Mouse (Mus musculus): Measurements from ENCODE around the gene H2afv. TPM values are rescaled to one million over a fixed set of nuclear protein-coding genes. Genes with fewer than 3 reads are reported as not detected.
A peak's percentile ranks its signal among the peaks of the same experiment; 100 is the strongest.

Gene H2afv
- 116 and 120 TPM in 2 replicates for polyA plus RNA-seq (2015; fragmentation: Nextera tagmentation; extraction: Ambion mirVana)

DNA sequence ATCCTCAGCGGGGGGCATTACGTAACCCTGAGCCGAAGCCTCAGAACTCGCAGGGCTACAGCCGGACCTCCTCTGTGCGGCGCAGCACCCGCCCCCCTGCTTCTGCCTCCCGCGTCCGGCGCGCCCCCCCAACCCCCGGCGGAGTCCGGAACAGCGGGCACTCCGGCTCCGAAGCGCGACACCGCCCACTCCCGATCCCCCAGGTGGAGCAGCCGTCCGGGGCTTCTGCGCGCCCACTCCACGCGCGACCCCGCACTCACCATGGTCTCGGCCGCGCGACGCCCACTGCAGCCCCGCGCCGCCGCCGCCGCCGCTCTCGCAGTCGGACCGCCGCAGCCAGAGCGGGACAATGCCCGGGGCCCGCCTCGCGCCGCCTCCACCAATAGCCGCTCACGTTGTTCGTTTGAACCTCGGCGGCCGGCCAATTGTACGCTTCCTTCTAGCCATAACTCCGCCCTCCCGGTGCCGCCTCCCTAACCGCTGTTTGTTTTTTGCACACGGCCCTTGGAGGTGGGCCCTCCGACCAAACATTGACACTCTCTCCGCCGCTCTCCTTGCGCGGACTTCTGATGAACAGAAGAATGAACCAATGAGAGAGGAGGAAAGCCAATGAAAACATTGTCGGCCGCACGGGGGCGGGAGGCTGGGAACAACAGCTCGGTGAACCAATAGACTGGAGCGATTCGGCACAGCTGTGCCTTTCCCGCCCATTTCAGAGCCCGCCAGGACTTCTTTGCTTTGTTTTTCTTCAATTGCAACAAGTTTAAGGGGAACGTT is at the start of gene H2afv:
Gene H2afv, minus strand, starts transcription at position 367 of the 777 bp plus-strand sequence.
- peak; percentile 97 for ATAC-seq (ENCODE audit: low read depth)
- under 1% methylated on average over 75 of the region's 80 CpGs for WGBS (ENCODE audit: insufficient replicate concordance)
- peaks cover 14% of the 10 kb centered on the region for H3K4me1 ChIP-seq (ENCODE audit: control insufficient read depth, low read depth, low read length)
- H3K9me3 ChIP-seq (replicated peaks; ENCODE audit: control insufficient read depth, low read length) = no peaks in the 10 kb centered on the region
- H3K4me2 ChIP-seq (ENCODE audit: low read depth, low read length) = peak within 1 kb of the TSS; percentile 87
- H3K36me3 ChIP-seq (ENCODE audit: control insufficient read depth, insufficient read depth) = peaks cover 7% of the 10 kb centered on the region; the same call in 1 of the 2 replicates
- peak within 1 kb of the TSS; percentile 98 for H3K9ac ChIP-seq (ENCODE audit: low read depth, low read length)
- peak within 1 kb of the TSS; percentile 98 for H3K4me3 ChIP-seq (ENCODE audit: low read depth, low read length)
- no peaks in the 10 kb centered on the region for H3K27me3 ChIP-seq (ENCODE audit: control insufficient read depth, insufficient read depth, low read depth, low read length)
- H3K27ac ChIP-seq (ENCODE audit: low read length) = peak within 1 kb of the TSS; percentile 95

- no peak overlapping the region for H3K9ac ChIP-seq (ENCODE audit: low read depth, low read length)
- no peaks in the 10 kb centered on the region for H3K9me3 ChIP-seq (replicated peaks; ENCODE audit: control insufficient read depth, low read length)
- peak; percentile 79 for ATAC-seq (ENCODE audit: low read depth)
- H3K27me3 ChIP-seq (ENCODE audit: control insufficient read depth, insufficient read depth, low read depth, low read length) = no peaks in the 10 kb centered on the region
- H3K4me2 ChIP-seq (ENCODE audit: low read depth, low read length) = no peak overlapping the region
- H3K4me3 ChIP-seq (ENCODE audit: low read depth, low read length) = no peak overlapping the region
- WGBS (ENCODE audit: insufficient replicate concordance) = 35% methylated on average over 6 of the region's 6 CpGs
- H3K36me3 ChIP-seq (ENCODE audit: control insufficient read depth, insufficient read depth) = no peaks in the 10 kb centered on the region
- no peak overlapping the region for H3K27ac ChIP-seq (ENCODE audit: low read length)
- peaks cover 3% of the 10 kb centered on the region; the same call in 1 of the 2 replicates for H3K4me1 ChIP-seq (ENCODE audit: control insufficient read depth, low read depth, low read length)
These were observed 45.7 kb upstream of the H2afv start for GRCm38 (mm10) chr11:6489691-6490503.

- no peak overlapping the region for H3K4me2 ChIP-seq (ENCODE audit: low read depth, low read length)
- no peak overlapping the region for H3K9ac ChIP-seq (ENCODE audit: low read depth, low read length)
- 74% methylated on average over 7 of the region's 7 CpGs for WGBS (ENCODE audit: insufficient replicate concordance)
- H3K36me3 ChIP-seq (ENCODE audit: control insufficient read depth, insufficient read depth) = no peaks in the 10 kb centered on the region
- H3K27ac ChIP-seq (ENCODE audit: low read length) = no peak overlapping the region
- peaks cover 3% of the 10 kb centered on the region; the same call in 1 of the 2 replicates for H3K4me1 ChIP-seq (ENCODE audit: control insufficient read depth, low read depth, low read length)
- no peaks in the 10 kb centered on the region for H3K27me3 ChIP-seq (ENCODE audit: control insufficient read depth, insufficient read depth, low read depth, low read length)
- ATAC-seq (ENCODE audit: low read depth) = no peak
- H3K4me3 ChIP-seq (ENCODE audit: low read depth, low read length) = no peak overlapping the region
- no peaks in the 10 kb centered on the region for H3K9me3 ChIP-seq (replicated peaks; ENCODE audit: control insufficient read depth, low read length)
These were observed 45.0 kb upstream of the H2afv start for GRCm38 (mm10) chr11:6489257-6489656.

DNA sequence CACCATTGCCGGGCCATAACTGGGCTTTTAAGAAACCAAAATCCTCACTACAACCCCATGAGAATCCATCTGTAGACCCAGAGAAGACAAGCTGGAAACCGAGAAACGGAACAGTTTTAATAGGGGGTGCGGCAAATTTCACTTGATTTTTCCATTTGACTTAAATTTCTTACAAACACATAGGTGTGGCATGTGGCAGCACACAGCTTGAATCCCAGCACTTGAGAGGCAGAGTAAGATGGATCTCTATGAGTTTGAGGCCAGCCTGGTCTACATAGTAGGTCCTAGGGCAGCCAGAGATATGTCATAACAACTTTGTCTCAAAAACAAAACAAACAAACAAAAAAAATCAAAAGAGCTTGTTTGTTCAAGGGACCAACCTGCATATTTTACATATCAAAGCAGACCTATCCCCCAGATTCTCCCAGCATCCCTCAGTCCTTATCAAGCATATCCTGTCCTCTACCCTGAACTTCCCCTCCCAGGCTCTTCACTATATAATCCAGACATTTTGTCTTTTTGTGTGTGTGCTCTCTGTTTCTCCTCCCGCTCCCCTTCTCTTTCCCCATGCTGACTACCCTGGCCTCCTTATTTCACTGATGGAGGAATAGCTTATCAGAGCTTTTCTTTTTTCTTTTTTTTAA is 43.9 kb upstream of the H2afv start:
- no peak for ATAC-seq (ENCODE audit: low read depth)
- Histone ChIP-seq H3K27me3 (ENCODE audit: control insufficient read depth, insufficient read depth, low read depth, low read length) (no peaks in the 10 kb centered on the region), H3K9me3 (replicated peaks; ENCODE audit: control insufficient read depth, low read length) (no peaks in the 10 kb centered on the region), H3K4me3 (ENCODE audit: low read depth, low read length) (no peak overlapping the region), H3K4me1 (ENCODE audit: control insufficient read depth, low read depth, low read length) (peaks cover 6% of the 10 kb centered on the region), H3K9ac (ENCODE audit: low read depth, low read length) (no peak overlapping the region), H3K27ac (ENCODE audit: low read length) (no peak overlapping the region), H3K4me2 (ENCODE audit: low read depth, low read length) (no peak overlapping the region), H3K36me3 (ENCODE audit: control insufficient read depth, insufficient read depth) (no peaks in the 10 kb centered on the region)
- 78% methylated on average over 5 of the region's 5 CpGs for WGBS (ENCODE audit: insufficient replicate concordance)

GRCm38 (mm10) chr11:6487496-6487895 is 43.3 kb upstream of the H2afv start:
- no peak overlapping the region for H3K4me3 ChIP-seq (ENCODE audit: low read depth, low read length)
- no peak overlapping the region for H3K9ac ChIP-seq (ENCODE audit: low read depth, low read length)
- H3K36me3 ChIP-seq (ENCODE audit: control insufficient read depth, insufficient read depth) = no peaks in the 10 kb centered on the region
- no peak overlapping the region for H3K27ac ChIP-seq (ENCODE audit: low read length)
- no peaks in the 10 kb centered on the region for H3K27me3 ChIP-seq (ENCODE audit: control insufficient read depth, insufficient read depth, low read depth, low read length)
- peaks cover 6% of the 10 kb centered on the region for H3K4me1 ChIP-seq (ENCODE audit: control insufficient read depth, low read depth, low read length)
- no peaks in the 10 kb centered on the region for H3K9me3 ChIP-seq (replicated peaks; ENCODE audit: control insufficient read depth, low read length)
- 55% methylated on average over 7 of the region's 7 CpGs for WGBS (ENCODE audit: insufficient replicate concordance)
- H3K4me2 ChIP-seq (ENCODE audit: low read depth, low read length) = no peak overlapping the region
- no peak for ATAC-seq (ENCODE audit: low read depth)

GRCm38 (mm10) chr11:6486916-6487315 is 42.7 kb upstream of the H2afv start:
- Histone ChIP-seq H3K36me3 (ENCODE audit: control insufficient read depth, insufficient read depth) (no peaks in the 10 kb centered on the region), H3K27me3 (ENCODE audit: control insufficient read depth, insufficient read depth, low read depth, low read length) (no peaks in the 10 kb centered on the region), H3K27ac (ENCODE audit: low read length) (no peak overlapping the region), H3K4me3 (ENCODE audit: low read depth, low read length) (no peak overlapping the region), H3K9ac (ENCODE audit: low read depth, low read length) (no peak overlapping the region), H3K9me3 (replicated peaks; ENCODE audit: control insufficient read depth, low read length) (no peaks in the 10 kb centered on the region), H3K4me1 (ENCODE audit: control insufficient read depth, low read depth, low read length) (peaks cover 6% of the 10 kb centered on the region), H3K4me2 (ENCODE audit: low read depth, low read length) (no peak overlapping the region)
- WGBS (ENCODE audit: insufficient replicate concordance) = 61% methylated on average over 6 of the region's 6 CpGs
- ATAC-seq (ENCODE audit: low read depth) = no peak

- Histone ChIP-seq H3K36me3 (ENCODE audit: control insufficient read depth, insufficient read depth) (no peaks in the 10 kb centered on the region), H3K4me3 (ENCODE audit: low read depth, low read length) (no peak overlapping the region), H3K27ac (ENCODE audit: low read length) (no peak overlapping the region), H3K4me2 (ENCODE audit: low read depth, low read length) (no peak overlapping the region), H3K9ac (ENCODE audit: low read depth, low read length) (no peak overlapping the region), H3K27me3 (ENCODE audit: control insufficient read depth, insufficient read depth, low read depth, low read length) (no peaks in the 10 kb centered on the region), H3K4me1 (ENCODE audit: control insufficient read depth, low read depth, low read length) (peaks cover 6% of the 10 kb centered on the region), H3K9me3 (replicated peaks; ENCODE audit: control insufficient read depth, low read length) (no peaks in the 10 kb centered on the region)
- no peak for ATAC-seq (ENCODE audit: low read depth)
- 23% methylated on average over 3 of the region's 3 CpGs for WGBS (ENCODE audit: insufficient replicate concordance)
These were observed 40.2 kb upstream of the H2afv start for GRCm38 (mm10) chr11:6484244-6484959.

DNA sequence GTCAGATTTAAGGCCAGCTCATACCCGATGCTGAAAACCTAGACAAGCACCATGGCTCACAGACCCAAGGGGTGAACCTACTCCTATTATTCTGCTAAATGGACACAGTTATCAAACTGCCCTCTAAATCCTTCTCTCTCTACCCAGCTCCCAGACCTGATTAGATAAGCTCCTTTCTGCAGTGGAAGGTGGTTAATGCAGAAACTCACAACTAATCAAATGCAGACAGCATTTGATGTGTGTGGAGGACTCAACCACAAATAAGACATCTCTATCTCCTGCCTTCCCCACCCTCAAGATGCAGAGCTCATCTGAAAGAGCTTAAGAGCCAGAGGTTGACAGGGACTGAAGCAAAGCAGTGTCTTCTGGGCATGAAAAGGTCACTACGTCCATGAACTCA is 38.9 kb upstream of the H2afv start:
- H3K4me3 ChIP-seq (ENCODE audit: low read depth, low read length) = no peak overlapping the region
- no peak overlapping the region for H3K9ac ChIP-seq (ENCODE audit: low read depth, low read length)
- H3K9me3 ChIP-seq (replicated peaks; ENCODE audit: control insufficient read depth, low read length) = no peaks in the 10 kb centered on the region
- H3K27me3 ChIP-seq (ENCODE audit: control insufficient read depth, insufficient read depth, low read depth, low read length) = no peaks in the 10 kb centered on the region
- H3K4me1 ChIP-seq (ENCODE audit: control insufficient read depth, low read depth, low read length) = peaks cover 6% of the 10 kb centered on the region
- H3K36me3 ChIP-seq (ENCODE audit: control insufficient read depth, insufficient read depth) = no peaks in the 10 kb centered on the region
- ATAC-seq (ENCODE audit: low read depth) = no peak
- no peak overlapping the region for H3K27ac ChIP-seq (ENCODE audit: low read length)
- no peak overlapping the region for H3K4me2 ChIP-seq (ENCODE audit: low read depth, low read length)
- 34% methylated on average over 2 of the region's 2 CpGs for WGBS (ENCODE audit: insufficient replicate concordance)

Measured in liver, embryonic 16.5 days (tissue).